Mouse (Mus musculus) left cerebral cortex, postnatal 36 days (tissue): ENCODE data around the gene Tpst1. TPM values are rescaled to one million over a fixed set of nuclear protein-coding genes. Genes with fewer than 3 reads are reported as not detected.

Experiments used
- DNase-seq, 2 experiments: peaks; one replicate each; pipeline ENCODE4 v3.0.0; 2021 to 2022; ENCODE audit warnings: low spot score in 2 of 2, mixed read lengths in 1 of 2
- intact Hi-C: fragments of 180-260 bp; cut with DNase I; formaldehyde crosslinking; loops from one replicate; pipeline ENCODE4 v1.15.1; 2025
- total RNA-seq, 2 experiments: library from RNA; stranded (reverse); gene quantifications; 2 replicates each; pipeline ENCODE4 v1.2.3; 2021

Gene Tpst1
- total RNA-seq, 2 experiments from 2014 or later: 33.2 to 35.3 TPM

DNA sequence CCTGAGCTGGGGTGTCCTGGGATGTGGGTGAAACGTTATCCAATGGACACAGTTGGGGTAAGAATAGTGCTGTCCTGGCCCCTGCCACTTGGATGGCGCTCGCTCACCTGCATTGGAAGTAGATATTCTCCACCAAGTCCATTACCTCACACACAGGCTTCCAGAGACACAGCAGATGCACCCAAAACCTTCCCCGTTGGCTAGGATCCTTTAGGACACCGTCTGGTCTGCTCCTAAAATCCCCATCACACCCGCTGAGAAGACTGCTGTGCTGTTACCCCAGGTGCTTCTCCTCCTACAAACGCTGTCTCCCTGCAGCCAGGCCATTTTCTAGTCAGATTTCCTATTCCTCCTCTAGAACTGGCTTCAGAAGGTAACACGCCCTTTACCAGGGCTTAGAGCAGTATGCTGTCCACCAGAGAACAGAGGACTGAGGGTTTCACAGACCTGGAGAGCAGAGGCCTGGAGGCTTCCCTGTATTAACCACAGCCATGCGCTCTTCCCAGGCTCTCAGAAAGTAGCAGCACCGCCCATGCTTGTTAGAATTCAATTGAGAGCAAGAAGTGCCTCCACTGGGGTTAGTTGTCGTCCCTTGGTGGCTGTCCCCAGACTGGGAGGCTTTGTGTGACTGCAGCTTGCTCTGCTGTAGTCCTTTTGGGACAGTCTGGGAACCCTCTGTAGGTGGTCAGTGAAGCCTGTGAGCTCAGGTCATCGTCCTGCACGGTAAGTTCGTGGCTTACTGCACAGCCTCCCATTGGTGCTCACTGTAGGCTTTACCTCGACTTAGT is 21.9 kb upstream of the Tpst1 start:
- DNase-seq: no peak
- intact Hi-C loops: no loop called here

DNA sequence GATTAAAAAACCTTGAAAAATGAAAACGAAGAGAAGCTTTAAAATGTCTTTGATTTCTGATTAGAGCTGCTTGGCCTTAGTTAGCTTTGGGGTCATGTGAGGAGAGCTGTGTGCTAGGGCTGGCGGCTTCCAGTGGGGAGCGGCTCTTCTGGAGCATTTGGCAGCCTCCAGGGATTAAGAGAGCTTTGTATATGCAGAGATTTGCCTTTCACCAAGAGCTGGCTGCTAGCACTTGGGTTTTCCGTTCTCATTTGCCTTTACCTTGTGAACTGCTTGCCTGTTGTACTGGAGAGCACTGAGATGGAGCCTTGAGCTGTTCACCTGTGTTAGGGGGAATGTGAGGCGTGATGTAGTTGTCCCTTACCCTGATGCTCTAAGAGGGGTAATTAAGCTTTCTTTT is 20.6 kb upstream of the Tpst1 start:
- intact Hi-C loops: no loop called here
- DNase-seq: no peak

DNA sequence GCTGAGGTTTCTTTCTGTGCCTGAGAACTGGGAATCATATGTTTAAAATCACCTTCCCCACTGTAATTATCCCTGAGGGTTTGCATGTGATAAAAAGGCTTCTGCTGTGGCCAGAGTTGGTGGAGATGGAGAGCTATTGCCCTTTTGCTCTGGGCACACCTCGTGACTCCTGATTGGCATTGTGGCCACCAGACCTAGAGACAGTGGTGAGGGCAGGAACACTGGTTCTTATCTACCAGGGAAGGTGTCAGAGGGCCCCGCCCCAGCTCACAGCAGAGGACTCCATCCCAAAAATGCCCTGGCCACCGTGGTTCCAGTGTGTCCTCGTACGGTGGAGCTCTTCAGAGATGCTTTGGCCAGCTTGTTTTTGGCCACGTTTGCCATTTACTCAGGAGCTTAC is 20.2 kb upstream of the Tpst1 start:
- DNase-seq: no peak

DNA sequence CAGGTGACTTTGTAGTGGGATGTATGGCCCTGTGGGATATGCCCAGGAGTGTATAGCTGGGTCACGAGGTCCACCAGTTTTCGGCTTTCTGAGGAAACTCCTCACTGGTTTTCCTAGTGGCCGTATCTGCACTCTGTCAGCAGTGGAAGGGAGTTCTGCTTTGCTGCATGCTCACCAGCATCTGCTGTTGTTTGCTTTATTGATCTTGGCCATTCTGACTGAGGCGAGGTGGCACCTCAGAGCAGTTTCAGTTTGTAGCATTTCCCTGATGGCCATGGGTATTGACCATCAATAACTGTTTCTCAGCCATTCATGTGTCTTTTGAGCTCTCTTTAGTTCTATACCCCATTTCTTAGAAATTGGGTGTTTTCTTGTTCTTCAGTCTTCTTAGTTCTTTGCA is 17.4 kb upstream of the Tpst1 start:
- no peak for DNase-seq
- intact Hi-C loops: no loop called here

More for the DNA sequence above, 20.2 kb upstream of the Tpst1 start:
- intact Hi-C loops: no loop called here

DNA sequence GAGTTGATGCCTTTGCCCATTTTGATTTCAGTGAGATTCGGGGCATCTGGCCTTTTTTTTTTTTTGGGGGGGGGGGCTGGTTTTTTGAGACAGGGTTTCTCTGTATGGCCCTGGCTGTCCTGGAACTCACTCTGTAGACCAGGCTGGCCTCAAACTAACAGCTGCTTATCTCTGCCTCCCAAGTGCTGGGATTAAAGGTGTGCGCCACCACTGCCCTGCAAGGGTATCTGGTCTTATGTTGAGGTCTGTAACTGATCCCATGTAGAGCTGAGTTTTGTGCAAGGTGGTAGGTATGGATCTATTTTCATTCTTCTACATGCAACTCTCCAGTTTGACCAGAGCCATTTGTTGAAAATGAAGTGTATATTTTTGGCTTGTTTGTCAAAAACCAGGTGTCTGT is 16.8 kb upstream of the Tpst1 start:
- DNase-seq: no peak
- intact Hi-C loops: no loop called here

DNA sequence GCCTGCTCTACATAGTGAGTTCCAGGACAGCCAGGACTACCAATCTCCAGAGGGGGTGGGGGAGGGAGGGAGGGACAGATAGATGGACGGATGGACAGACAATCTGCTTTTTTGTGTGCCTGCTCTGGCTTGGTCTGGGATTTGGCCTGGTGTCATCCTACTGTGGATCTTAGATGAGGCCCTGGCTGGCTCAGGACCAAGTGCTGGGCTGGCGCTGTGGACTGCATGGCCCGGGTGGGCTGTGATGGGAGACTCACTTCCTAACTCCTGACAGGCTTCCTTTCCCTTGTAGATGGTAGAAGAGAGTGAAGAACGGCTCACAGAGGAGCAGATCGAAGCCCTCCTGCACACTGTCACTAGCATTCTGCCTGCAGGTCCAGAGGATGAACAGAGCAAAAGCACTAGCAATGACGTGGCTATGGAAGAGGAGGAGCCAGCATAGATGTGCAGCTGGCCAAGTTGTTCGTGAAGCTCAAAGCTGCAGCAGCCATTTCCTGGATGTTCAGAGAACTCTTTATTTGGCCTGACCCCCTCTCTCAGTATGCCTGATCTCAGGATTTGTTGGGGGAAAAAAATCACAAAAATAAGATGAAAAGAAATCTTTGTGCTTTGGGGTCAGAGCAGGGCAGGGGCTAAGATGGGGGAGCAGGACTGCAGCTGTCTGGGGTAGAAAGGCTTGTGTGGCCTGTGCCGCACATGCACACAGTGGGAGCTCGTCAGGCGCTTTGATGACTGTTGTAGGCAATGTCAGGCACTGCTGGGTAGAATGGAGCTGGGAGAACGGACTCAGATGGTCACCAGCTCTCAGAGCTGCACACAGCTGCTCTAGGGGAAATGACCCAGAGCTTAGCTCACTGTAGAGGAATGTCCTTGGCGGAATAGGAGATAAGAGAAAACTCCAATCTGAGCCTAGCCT is 13.5 kb upstream of the Tpst1 start:
- DNase-seq: no peak
- intact Hi-C loops: no loop called here

DNA sequence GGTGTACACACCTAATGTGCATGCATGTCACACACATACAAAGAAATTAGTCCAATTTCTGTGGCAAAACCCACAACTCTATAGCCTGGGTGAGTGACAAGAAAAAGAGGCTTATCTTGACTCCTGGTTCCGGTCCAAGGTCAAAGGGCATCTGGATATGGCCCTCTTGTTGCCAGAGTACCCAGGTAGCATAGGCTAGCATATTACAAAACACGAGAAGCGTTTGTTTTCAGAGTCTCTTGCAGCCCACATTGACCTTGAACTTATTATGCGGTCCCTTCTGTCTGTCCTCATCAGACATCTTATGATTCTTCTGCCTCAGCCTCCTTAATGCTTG is 12.8 kb upstream of the Tpst1 start:
- DNase-seq: no peak
- intact Hi-C loops: no loop called here

DNA sequence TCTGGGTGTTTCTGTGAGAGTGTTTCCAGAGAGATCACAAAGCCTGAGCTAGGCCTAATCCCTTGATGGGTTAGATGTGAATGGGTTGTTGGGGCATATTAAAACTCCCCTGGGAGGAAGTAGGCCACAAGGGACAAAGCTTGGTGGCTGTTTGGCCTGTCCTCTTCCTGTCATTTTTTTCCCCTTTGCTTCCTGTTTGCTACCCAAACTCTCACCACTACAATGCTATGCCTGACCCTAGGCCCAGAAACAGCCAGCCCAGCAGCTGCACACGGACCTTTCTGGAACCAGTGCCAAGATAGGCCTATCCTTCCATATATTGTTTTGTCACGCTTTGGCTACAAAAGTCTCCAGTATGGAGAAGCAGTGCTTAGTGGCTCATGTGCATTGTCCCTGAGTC is 11.0 kb upstream of the Tpst1 start:
- intact Hi-C loops: no loop called here
- DNase-seq: no peak

DNA sequence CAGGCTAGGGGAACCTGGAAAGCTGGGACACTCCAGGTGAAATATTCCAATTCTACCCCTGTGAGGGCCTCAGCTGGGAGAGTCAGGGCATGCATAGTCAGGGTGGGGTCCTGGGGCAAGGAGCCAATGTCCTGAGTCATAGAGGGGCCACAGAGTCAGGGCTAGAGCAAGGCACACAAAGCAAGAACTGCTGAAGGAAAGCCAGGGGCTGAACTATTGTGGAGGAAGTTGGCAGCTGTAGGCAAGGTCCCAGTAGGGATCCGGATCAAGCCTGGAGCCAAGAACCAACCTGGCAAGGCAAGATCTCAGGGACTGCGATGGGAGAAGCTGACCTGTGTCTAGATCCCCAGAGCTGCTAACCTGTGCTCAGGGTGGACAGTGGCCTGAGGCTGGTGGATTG is 9.4 kb upstream of the Tpst1 start:
- intact Hi-C loops: no loop called here
- no peak for DNase-seq

DNA sequence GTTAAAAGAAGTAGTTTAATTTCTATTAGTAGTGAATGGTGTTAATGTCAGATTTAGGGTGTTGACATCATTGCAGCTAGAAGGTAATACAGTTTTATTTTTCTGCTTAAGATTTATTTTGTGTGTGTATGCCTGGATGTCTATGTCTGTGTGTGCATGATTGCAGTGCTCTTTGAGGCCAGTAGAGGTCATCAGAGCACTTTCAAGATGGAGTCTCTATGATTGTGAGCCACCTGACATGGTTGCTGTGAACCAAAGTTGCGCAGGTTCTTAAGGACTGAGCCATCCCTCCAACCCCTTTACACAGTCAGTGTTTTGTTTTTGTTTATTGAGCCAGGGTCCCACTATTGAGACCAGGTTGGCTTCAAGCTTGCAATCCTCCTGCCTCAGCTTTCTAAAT is 7.5 kb upstream of the Tpst1 start:
- intact Hi-C loops: no loop called here

DNA sequence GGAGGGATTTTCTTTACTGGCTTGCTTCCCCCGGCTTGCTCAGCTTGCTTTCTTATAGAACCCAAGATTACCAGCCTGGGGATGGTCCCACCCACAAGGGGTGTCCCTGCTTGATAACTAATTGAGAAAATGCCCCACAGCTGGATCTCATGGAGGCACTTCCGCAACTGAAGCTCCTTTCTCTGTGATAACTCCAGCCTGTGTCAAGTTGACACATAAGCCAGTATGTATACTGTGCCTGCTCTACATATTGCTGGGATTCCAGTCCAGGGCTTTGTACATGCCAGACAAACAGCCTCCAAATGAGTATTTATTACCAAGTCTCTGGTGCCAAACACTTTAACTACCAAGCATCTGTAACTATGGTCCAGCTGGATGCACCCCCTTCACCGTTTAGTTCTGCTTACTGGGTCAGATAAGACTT is 5.3 kb upstream of the Tpst1 start:
- intact Hi-C loops: no loop called here
- no peak for DNase-seq

More for the DNA sequence above, 7.5 kb upstream of the Tpst1 start:
- DNase-seq: no peak

DNA sequence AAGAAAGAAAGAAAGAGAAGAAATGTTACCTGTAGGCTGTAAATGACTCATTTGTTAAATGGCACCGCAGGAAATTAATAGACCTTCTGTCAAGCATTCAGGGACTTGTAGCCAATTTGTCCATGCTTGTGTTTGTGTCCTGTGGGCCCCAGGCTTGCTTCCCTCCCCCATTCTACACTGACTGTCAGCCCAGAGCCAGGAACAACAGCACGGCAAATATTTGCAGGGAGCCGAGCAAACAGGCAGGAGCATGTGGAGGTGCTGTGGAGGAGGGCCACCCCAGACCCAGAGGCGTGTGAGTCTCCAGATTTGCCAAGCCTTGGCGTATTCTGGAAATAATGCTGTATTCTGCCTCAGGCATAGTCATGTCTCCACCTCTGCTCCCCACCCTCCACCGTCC is 1.4 kb downstream of the Tpst1 start:
- DNase-seq: no peak
- intact Hi-C loops: no loop called here

DNA sequence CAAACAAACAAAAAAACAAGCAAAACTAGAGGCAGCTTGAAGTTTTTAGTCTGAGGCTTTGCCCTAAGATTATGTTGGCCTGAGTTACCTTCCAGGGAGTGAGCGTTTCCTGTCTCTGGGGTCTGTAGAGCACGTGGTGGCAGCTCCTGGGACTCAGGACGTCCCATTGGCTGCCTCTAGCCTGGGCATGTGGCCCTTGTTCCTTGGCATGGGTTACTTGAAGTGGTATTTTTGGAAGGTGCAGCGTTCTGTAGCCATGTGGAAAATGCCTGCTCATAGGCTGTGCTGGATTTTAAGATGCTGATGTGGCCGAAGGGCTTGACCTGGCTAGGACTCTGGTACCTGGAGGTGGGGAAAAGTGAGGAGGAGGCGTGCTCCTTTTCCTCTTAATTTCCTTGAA is 3.3 kb downstream of the Tpst1 start:
- DNase-seq: no peak
- intact Hi-C loops: no loop called here

DNA sequence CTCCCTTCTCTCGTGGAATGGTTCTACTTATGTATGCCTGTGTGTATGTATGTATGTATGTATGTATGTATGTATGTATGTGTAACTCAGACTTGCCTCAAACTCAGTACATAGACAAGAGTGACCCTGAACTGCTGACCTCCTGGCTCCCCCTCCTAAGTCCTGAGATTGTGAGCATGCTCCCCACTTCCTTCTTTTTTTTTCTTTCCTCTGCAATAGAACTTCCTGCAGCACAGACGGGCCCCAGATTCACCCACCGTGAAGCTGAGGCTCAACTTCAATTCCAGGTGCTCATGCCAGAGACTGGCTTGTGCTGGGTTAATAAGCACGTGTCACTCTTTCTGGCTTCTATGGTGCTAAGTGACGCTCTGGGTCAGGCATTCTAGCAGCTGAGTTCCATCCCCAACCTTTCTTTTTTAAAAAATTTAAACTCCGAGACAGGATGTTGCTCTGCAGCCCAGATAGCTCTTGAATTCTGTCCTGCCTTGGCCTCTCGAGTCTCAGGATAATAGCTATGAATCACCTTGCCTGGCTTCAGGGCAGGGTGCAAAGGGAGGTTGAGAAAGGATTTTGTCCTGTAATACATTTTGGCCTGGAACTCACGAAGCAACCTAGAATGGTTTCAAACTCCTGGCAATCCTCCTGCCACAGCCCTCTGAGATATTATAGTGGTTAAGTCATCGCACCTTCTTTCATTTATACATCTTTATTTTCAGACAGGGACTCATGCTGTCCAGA is 5.1 kb downstream of the Tpst1 start:
- intact Hi-C loops: no loop called here
- no peak for DNase-seq

DNA sequence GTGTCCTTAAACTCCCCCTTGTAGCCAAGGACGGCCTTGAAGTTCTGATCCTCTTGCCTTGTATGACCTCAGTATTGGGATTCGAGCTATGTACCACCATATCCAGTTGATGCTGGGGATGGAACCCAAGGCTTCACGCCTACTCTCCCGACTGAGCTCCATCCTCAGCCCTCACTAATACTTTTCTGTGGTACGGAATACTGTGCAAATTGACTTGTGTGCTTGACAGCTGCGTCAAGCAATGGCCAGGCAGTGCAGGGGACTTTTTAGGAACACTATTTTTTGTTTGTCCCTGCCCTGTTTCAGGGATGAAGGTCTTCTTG is 5.7 kb downstream of the Tpst1 start:
- intact Hi-C loops: no loop called here
- DNase-seq: no peak

DNA sequence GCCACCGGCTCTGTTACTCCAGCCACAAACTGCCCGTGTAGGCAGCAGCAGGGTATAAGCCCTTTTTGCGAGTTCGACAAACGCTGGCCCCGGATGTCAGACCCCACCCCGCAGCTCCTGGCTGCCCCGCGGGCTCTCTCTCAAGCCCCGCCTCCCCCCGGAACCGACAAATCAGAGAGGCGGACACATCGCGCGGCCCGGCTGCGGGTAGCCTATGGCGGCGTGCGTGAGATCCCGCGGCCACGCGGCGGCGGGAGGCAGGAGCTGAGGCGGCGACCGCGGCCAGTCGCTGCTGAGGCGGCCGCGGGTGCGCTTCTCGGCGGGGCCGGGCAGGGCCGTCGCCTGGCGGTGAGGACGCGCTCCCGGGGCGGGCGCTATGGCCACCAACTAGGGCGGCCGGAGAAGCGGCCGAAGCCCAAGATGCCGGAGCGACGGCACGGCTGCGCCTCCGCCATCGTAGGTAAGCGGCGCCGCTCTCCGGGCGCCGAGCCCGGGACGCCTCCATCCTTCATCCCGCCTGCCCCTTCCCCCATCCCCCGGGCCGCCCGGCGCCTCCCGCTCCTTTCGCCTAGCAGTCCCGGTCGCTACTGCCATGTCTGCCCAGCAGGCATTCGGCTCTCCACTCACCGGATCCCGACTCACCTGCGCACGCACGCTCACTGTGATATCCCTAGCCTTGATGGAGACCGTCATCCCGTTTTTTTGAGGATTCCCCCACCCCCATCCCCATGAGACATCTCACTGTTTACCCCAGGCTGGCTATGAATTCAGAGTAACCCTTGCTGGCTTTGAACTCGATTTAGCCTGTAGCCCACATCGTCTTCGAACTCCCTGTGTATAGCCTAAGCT is 6.3 kb downstream of the Tpst1 start:
- intact Hi-C loops: no loop called here
- DNase-seq: peak; percentile 94 to 96

DNA sequence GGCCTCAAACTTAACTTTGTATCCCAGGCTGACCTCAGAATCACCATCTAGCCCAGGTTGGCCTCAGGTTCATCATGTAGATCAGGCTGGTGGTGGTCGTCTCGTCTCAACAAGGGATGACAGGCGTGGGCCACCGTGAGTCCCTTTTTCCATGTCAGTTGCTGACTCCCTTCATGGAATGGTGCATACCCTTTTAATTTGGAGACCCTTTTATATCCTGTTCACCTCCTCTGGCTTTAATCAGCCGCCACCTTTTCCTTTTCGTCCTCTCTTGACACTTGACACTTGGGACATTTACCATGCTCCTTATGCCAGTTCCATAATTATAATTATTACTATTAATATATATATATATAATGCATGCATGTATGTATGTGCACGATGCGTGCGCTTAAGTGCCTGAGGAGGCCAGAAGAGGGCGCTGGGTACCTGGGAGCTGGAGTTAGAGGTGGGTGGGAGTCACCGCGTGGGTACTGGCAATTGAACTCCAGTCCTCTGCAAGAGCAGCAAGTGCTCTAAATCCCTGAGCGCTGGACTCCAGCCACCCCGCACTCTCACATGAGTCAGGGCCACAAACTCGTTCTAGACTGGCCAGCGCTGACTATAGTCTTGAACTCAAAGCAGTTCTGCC is 7.0 kb downstream of the Tpst1 start:
- intact Hi-C loops: no loop called here
- no peak for DNase-seq

DNA sequence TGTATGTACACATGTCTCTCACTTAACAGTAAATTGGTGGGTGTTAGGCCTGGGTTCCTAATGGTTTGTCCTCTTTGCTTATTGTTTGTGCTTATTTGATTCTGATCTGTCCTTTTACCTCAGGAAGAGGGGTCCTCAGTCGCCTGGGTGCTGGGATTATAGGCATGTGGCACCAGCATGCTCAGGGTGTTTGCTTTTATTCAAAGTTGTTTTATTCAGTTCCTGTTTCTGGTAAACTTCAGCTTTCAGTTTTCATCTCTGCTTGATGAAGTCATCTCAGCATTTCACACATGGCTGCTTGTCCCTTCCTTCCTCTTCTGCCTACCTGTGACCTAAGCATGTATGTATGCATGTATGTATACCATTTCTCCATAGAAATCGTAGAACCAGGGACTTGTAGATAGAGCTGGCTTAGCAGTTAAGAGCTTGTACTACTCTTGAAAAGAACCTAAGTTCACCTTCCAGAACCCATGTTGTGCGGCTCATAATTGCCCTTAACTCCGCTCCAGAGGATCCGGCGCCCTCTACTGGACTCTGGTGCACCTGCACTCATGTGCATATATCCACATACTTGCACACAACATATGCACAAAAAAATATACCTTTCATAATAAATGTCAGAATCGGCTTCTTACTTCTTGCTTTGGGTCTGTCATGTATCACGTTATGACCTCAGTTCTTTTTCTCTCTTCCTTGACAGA is 8.2 kb downstream of the Tpst1 start:
- no peak for DNase-seq
- intact Hi-C loops: no loop called here

DNA sequence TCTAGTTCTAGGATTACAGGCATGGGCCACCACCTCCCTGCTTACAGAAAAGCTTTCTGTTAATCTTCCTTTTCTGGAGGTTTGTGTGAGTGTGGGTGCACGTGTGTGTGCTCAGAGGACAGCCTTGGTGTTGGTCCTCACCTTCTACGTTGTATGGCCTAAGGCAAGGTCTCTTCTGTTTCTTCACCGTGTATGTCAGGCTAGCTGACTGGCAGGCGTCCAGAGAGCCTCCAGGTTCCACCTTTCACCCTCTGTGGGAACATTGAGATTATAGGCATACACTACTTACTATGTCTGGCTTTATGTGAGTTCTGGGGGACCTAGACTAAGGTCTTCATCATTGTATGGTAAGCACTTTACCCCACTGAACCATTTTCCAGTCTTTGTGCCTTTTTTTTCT is 9.3 kb downstream of the Tpst1 start:
- DNase-seq: no peak
- intact Hi-C loops: no loop called here
